Comparison of ENCODE assay signal across 10 mouse cellular contexts in genomic region chr11:106967630-106968029, GRCm38 (mm10). TPM values are rescaled to one million over a fixed set of nuclear protein-coding genes. Genes with fewer than 3 reads are reported as not detected.
A peak's percentile ranks its signal among the peaks of the same experiment; 100 is the strongest.
DNase-seq lines count a peak whose midpoint lies in the region; ATAC-seq and TF ChIP-seq lines count a peak whose summit lies in the region.
"Had no signal": no experiment of that assay in that cellular context is flagged by ENCODE, and none has a peak within 500 bp of the region (broad histone marks: within the 10 kb centered on the region; RNA-seq: fewer than 3 reads in every experiment).

No protein-coding gene starts in this region.

- no peaks in the 10 kb centered on the region for H3K9me3 ChIP-seq in heart, embryonic 10.5 days
- no peaks in the 10 kb centered on the region for H3K9me3 ChIP-seq in kidney, postnatal 0 days (replicated peaks; ENCODE audit: low read length)
- H3K9me3 ChIP-seq: midbrain, embryonic 15.5 days had no signal

- DNase-seq in adrenal gland, adult (ENCODE audit: inconsistent age in 2 of 2, low spot score in 1 of 2): peak; percentile 54 to 64
- no peak for DNase-seq in adrenal gland, postnatal 4 days (ENCODE audit: low spot score in 2 of 2)
- no peak for DNase-seq in heart, embryonic 10.5 days (ENCODE audit: low spot score)
- peak; percentile 74 for DNase-seq in kidney, postnatal 0 days (ENCODE audit: low spot score)
- DNase-seq in lung, postnatal 25 days (ENCODE audit: low spot score): peak; percentile 79
- DNase-seq in frontal cortex, postnatal 36 days (ENCODE audit: low spot score in 2 of 2): no peak
- DNase-seq in thymus, postnatal 14 days: no peak
- no peak for DNase-seq in embryo, embryonic 9.5 days (ENCODE audit: extremely low spot score)
- DNase-seq: spleen, adult 18-20 months had no signal

- no peaks in the 10 kb centered on the region for H3K27me3 ChIP-seq in heart, embryonic 10.5 days (ENCODE audit: insufficient read depth, poor library complexity, severe bottlenecking)
- H3K27me3 ChIP-seq in kidney, postnatal 0 days (ENCODE audit: insufficient read depth, low read length): no peaks in the 10 kb centered on the region
- H3K27me3 ChIP-seq: midbrain, embryonic 15.5 days had no signal

- 61% methylated on average over 10 of the region's 10 CpGs for WGBS in heart, embryonic 10.5 days
- WGBS in kidney, postnatal 0 days: 40% methylated on average over 10 of the region's 10 CpGs

- no peak for TF ChIP-seq CTCF in kidney, postnatal 0 days (IDR thresholded peaks at IDR 0.05; ENCODE audit: low read depth)

- no peak; the same call in 1 of the 2 replicates for ATAC-seq in kidney, postnatal 0 days (replicated peaks; ENCODE audit: low FRiP score, low read depth)
- ATAC-seq: midbrain, embryonic 15.5 days had no signal

- H3K4me2 ChIP-seq in kidney, postnatal 0 days (ENCODE audit: low read length): no peak overlapping the region
- H3K4me2 ChIP-seq: midbrain, embryonic 15.5 days had no signal

- H3K36me3 ChIP-seq in heart, embryonic 10.5 days: no peaks in the 10 kb centered on the region
- no peaks in the 10 kb centered on the region for H3K36me3 ChIP-seq in kidney, postnatal 0 days (ENCODE audit: insufficient read depth, low read length)
- H3K36me3 ChIP-seq: midbrain, embryonic 15.5 days had no signal

- H3K27ac ChIP-seq in heart, embryonic 10.5 days: peak overlapping the region; percentile 36; the same call in 1 of the 2 replicates
- peak overlapping the region; percentile 67 for H3K27ac ChIP-seq in kidney, postnatal 0 days
- H3K27ac ChIP-seq: midbrain, embryonic 15.5 days had no signal

- H3K9ac ChIP-seq in kidney, postnatal 0 days (ENCODE audit: low read depth, low read length): no peak overlapping the region
- H3K9ac ChIP-seq: midbrain, embryonic 15.5 days had no signal

- H3K4me3 ChIP-seq in heart, embryonic 10.5 days: no peak overlapping the region
- H3K4me3 ChIP-seq in kidney, postnatal 0 days (replicated peaks; ENCODE audit: low read depth, low read length): no peak overlapping the region
- H3K4me3 ChIP-seq: midbrain, embryonic 15.5 days had no signal

- peaks cover 5% of the 10 kb centered on the region; the same call in 1 of the 2 replicates for H3K4me1 ChIP-seq in heart, embryonic 10.5 days
- no peaks in the 10 kb centered on the region for H3K4me1 ChIP-seq in kidney, postnatal 0 days (replicated peaks; ENCODE audit: insufficient read depth, low read length)
- H3K4me1 ChIP-seq: midbrain, embryonic 15.5 days had no signal

RNA-seq across cellular contexts. Expression of gene Kpna2, which starts 31.7 kb away (rescaled TPM):
- total RNA-seq in adrenal gland, postnatal 4 days (2021): 10 to 100 TPM; 52.5 to 54.6 TPM
- polyA plus RNA-seq in heart, embryonic 10.5 days (2016; fragmentation: Nextera tagmentation; extraction: Ambion mirVana): 431 and 488 TPM in 2 replicates
- 157 and 170 TPM in 2 replicates for polyA plus RNA-seq in kidney, postnatal 0 days (2015; fragmentation: Nextera tagmentation; extraction: Ambion mirVana)

RNA-seq across cellular contexts. Expression of gene Smurf2, which starts 47.1 kb away (rescaled TPM):
- 10 to 100 TPM; 40.9 to 44.5 TPM for total RNA-seq in adrenal gland, postnatal 4 days (2021)
- 9.1 and 11.4 TPM in 2 replicates for polyA plus RNA-seq in heart, embryonic 10.5 days (2016; fragmentation: Nextera tagmentation; extraction: Ambion mirVana)
- polyA plus RNA-seq in kidney, postnatal 0 days (2015; fragmentation: Nextera tagmentation; extraction: Ambion mirVana): 11.2 and 12.3 TPM in 2 replicates

RNA-seq across cellular contexts. Expression of gene 1810010H24Rik, which starts 57.9 kb away (rescaled TPM):
- 1 to 10 TPM; 3.2 to 6.3 TPM for total RNA-seq in adrenal gland, postnatal 4 days (2021)
- 1.7 and 2.0 TPM in 2 replicates for polyA plus RNA-seq in heart, embryonic 10.5 days (2016; fragmentation: Nextera tagmentation; extraction: Ambion mirVana)
- 4.2 and 5.1 TPM in 2 replicates for polyA plus RNA-seq in kidney, postnatal 0 days (2015; fragmentation: Nextera tagmentation; extraction: Ambion mirVana)

Comparison
In these comparisons a context has a peak if more than half of its experiments do, and no peak if none do; other contexts are left out.
1. DNase-seq: peak in adrenal gland, adult (2 of 2), kidney, postnatal 0 days (single experiment) and lung, postnatal 25 days (single experiment); none in adrenal gland, postnatal 4 days (0 of 2), heart, embryonic 10.5 days (single experiment), frontal cortex, postnatal 36 days (0 of 2), thymus, postnatal 14 days (single experiment) and embryo, embryonic 9.5 days (single experiment).